Mouse (Mus musculus): ENCODE data around the gene Slc1a5. TPM values are rescaled to one million over a fixed set of nuclear protein-coding genes. Genes with fewer than 3 reads are reported as not detected.

The Slc1a5 gene
- polyA plus RNA-seq, 1 experiment from 2014 or later: 44.3 TPM

- Histone ChIP-seq H3K36me3 (replicated peaks) (no peaks in the 10 kb centered on the region), H3K27ac (peak overlapping the region; percentile 3; the same call in 1 of the 2 replicates), H3K9me3 (no peaks in the 10 kb centered on the region), H3K4me1 (peaks cover 25% of the 10 kb centered on the region), H3K27me3 (ENCODE audit: poor library complexity, severe bottlenecking) (no peaks in the 10 kb centered on the region), H3K4me3 (no peak overlapping the region)
- no peak for DNase-seq (ENCODE audit: extremely low spot score, low spot score)
- WGBS: 55% methylated on average over 10 of the region's 10 CpGs
These were observed 20.1 kb upstream of the Slc1a5 start for GRCm38 (mm10) chr7:16761005-16761481.

GRCm38 (mm10) chr7:16761630-16762029, 19.5 kb upstream of the Slc1a5 start:
- no peaks in the 10 kb centered on the region for H3K27me3 ChIP-seq (ENCODE audit: poor library complexity, severe bottlenecking)
- no peak for DNase-seq (ENCODE audit: extremely low spot score, low spot score)
- WGBS: 51% methylated on average over 5 of the region's 5 CpGs

DNA sequence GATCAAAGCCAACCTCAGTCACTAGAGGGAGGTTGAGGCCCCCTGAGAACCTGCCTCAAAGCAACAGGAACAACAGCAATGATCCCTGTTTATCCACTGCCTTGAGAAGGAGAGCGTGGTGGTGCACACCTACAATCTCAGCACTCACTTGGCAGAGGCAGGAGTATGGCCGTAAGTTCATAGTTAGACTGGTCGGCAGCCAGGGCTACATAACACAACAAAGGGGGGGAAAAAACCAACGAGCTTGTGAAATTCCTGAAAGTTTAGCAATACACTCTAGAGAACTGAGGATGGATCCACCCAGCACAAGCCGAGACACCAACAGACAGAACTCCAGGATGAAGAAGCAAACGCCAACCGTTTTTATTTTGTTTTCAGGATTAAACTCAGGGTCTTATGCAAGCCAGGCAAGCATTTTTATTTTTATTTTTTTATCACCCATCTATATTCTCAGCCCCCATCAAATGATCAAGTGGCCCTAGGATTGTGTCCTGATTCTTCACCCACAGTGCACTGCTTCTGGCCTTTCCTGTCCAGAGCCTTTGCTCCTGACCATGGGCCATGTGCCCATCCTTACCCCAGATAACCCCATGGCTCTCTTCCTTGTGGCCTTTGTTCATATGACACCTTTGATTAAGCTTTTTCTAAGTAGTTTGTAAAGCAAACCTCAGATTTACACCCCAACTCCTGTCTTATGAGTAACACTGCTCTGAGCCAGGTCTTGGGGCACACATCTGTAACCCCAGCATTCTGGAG, 17.5 kb upstream of the Slc1a5 start:
- WGBS: 92% methylated on average over 7 of the region's 7 CpGs
- Histone ChIP-seq H3K9me3 (no peaks in the 10 kb centered on the region), H3K4me3 (no peak overlapping the region), H3K36me3 (replicated peaks) (no peaks in the 10 kb centered on the region), H3K4me1 (peaks cover 35% of the 10 kb centered on the region), H3K27ac (no peak overlapping the region), H3K27me3 (ENCODE audit: poor library complexity, severe bottlenecking) (no peaks in the 10 kb centered on the region)
- no peak for DNase-seq (ENCODE audit: extremely low spot score, low spot score)

More at GRCm38 (mm10) chr7:16761630-16762029, 19.5 kb upstream of the Slc1a5 start:
- Histone ChIP-seq H3K4me1 (peaks cover 31% of the 10 kb centered on the region), H3K27ac (no peak overlapping the region), H3K36me3 (replicated peaks) (no peaks in the 10 kb centered on the region), H3K9me3 (no peaks in the 10 kb centered on the region), H3K4me3 (no peak overlapping the region)

- DNase-seq (ENCODE audit: extremely low spot score, low spot score): no peak
- no peaks in the 10 kb centered on the region for H3K27me3 ChIP-seq (ENCODE audit: poor library complexity, severe bottlenecking)
- WGBS: 28% methylated on average over 2 of the region's 2 CpGs
- H3K4me3 ChIP-seq: no peak overlapping the region
- peak overlapping the region; percentile 48 for H3K27ac ChIP-seq
- H3K4me1 ChIP-seq: peaks cover 17% of the 10 kb centered on the region
- peaks cover 13% of the 10 kb centered on the region for H3K9me3 ChIP-seq
- no peaks in the 10 kb centered on the region for H3K36me3 ChIP-seq (replicated peaks)
These were observed 14.7 kb upstream of the Slc1a5 start for GRCm38 (mm10) chr7:16766443-16766842.

DNA sequence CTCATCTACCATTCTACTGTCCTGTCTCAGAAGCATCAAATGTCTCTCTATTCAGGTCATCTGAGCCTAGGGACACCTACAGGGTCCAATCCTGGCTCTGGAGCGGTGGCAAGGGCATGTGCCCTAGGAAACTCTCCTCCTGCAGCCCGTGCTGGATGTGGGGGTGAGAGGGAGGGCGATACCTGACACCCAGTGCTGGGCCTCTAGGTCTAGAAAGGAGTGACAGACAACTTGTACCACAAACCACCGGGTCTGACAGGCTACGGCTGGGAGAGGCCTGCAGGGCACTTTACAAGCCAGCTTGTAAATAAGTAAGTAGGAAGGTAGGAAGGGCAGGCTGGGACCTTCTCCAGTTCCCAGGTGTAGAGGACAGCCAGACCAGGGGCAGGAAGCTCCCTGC, 5.3 kb upstream of the Slc1a5 start:
- Histone ChIP-seq H3K27ac (no peak overlapping the region), H3K27me3 (ENCODE audit: poor library complexity, severe bottlenecking) (no peaks in the 10 kb centered on the region), H3K9me3 (peaks cover 25% of the 10 kb centered on the region), H3K4me3 (no peak overlapping the region), H3K4me1 (peaks cover 4% of the 10 kb centered on the region), H3K36me3 (replicated peaks) (no peaks in the 10 kb centered on the region)
- 60% methylated on average over 5 of the region's 5 CpGs for WGBS
- DNase-seq (ENCODE audit: extremely low spot score, low spot score): no peak

DNA sequence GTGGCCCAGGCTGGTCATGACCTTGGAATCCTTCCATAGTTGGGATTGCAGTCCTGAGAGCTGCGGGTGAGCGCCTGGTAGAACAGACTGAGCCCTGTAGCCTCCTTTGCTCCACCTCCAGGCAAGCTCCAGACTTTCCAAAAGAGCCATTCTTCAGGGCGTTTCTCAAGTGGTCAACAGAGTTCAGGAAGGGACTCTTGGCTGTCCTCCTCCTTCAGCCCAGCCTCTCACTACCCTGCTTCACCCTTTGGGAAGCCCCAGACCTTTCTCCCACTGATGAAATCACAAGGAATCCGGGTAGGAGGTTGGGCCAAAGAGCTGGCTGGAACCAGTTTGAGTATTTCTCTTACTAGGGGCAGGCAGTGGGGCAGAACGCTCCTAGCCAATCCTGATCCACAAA, 1.1 kb upstream of the Slc1a5 start:
- Histone ChIP-seq H3K4me3 (no peak overlapping the region), H3K36me3 (replicated peaks) (peaks cover 7% of the 10 kb centered on the region), H3K4me1 (peaks cover 41% of the 10 kb centered on the region), H3K27ac (peak overlapping the region; percentile 91; the same call in 1 of the 2 replicates), H3K9me3 (peaks cover 6% of the 10 kb centered on the region), H3K27me3 (ENCODE audit: poor library complexity, severe bottlenecking) (no peaks in the 10 kb centered on the region)
- no peak for DNase-seq (ENCODE audit: extremely low spot score, low spot score)
- 79% methylated on average over 5 of the region's 5 CpGs for WGBS

GRCm38 (mm10) chr7:16781555-16781815, 345 bp downstream of the Slc1a5 start:
- Histone ChIP-seq H3K4me3 (peak overlapping the region; percentile 82), H3K4me1 (peaks cover 47% of the 10 kb centered on the region), H3K27ac (peak overlapping the region; percentile 91), H3K27me3 (ENCODE audit: poor library complexity, severe bottlenecking) (no peaks in the 10 kb centered on the region), H3K9me3 (peaks cover 6% of the 10 kb centered on the region), H3K36me3 (replicated peaks) (peaks cover 21% of the 10 kb centered on the region)
- DNase-seq (ENCODE audit: extremely low spot score, low spot score): no peak
- 0% methylated on average over 10 of the region's 10 CpGs for whole genome bisulfite sequencing

GRCm38 (mm10) chr7:16781816-16782554, 845 bp downstream of the Slc1a5 start:
- DNase-seq (ENCODE audit: extremely low spot score, low spot score): peak; percentile 58
- Histone ChIP-seq H3K9me3 (peaks cover 6% of the 10 kb centered on the region), H3K4me1 (peaks cover 47% of the 10 kb centered on the region), H3K27me3 (ENCODE audit: poor library complexity, severe bottlenecking) (no peaks in the 10 kb centered on the region), H3K4me3 (peak overlapping the region; percentile 82), H3K27ac (peak overlapping the region; percentile 91), H3K36me3 (replicated peaks) (peaks cover 26% of the 10 kb centered on the region)
- under 1% methylated on average over 60 of the region's 60 CpGs for WGBS

DNA sequence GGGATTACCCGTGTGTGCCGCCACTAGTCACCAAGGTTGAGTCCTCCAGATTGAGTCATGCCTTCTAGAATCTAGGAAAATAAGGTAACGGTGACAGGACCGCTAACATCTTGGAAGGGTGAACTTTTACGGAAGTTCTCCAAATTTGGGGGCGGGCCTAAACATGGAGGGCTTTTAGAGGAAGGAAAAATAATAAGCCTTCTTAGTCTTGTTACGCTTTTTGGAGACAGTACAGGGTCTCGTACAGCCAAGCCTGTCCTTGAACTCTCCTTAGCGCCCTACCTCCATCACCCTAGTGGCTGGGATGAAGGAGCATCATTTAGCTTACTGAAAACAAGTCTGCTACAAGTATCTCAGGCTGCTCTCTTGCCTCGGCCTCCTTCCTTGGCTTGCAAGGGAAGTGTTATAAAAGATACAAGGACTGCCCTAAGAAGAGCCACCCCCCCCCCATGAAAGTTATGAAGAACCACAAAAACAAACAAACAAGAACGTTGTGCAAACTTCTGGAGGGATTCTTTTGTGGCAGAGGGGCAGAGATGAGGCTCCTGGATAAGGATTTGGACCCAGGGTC, 1.5 kb downstream of the Slc1a5 start:
- peak overlapping the region; percentile 91 for H3K27ac ChIP-seq
- no peaks in the 10 kb centered on the region for H3K9me3 ChIP-seq
- no peak for DNase-seq (ENCODE audit: extremely low spot score, low spot score)
- WGBS: 2% methylated on average over 11 of the region's 11 CpGs
- peaks cover 31% of the 10 kb centered on the region for H3K36me3 ChIP-seq (replicated peaks)
- H3K4me3 ChIP-seq: peak overlapping the region; percentile 82
- H3K4me1 ChIP-seq: peaks cover 47% of the 10 kb centered on the region
- H3K27me3 ChIP-seq (ENCODE audit: poor library complexity, severe bottlenecking): no peaks in the 10 kb centered on the region

- Histone ChIP-seq H3K27me3 (ENCODE audit: poor library complexity, severe bottlenecking) (no peaks in the 10 kb centered on the region), H3K9me3 (no peaks in the 10 kb centered on the region), H3K4me3 (peak overlapping the region; percentile 82), H3K4me1 (peaks cover 47% of the 10 kb centered on the region), H3K36me3 (replicated peaks) (peaks cover 37% of the 10 kb centered on the region), H3K27ac (peak overlapping the region; percentile 91)
- no peak for DNase-seq (ENCODE audit: extremely low spot score, low spot score)
- WGBS: 10% methylated on average over 10 of the region's 10 CpGs
These were observed 2.1 kb downstream of the Slc1a5 start for GRCm38 (mm10) chr7:16783224-16783688.

DNA sequence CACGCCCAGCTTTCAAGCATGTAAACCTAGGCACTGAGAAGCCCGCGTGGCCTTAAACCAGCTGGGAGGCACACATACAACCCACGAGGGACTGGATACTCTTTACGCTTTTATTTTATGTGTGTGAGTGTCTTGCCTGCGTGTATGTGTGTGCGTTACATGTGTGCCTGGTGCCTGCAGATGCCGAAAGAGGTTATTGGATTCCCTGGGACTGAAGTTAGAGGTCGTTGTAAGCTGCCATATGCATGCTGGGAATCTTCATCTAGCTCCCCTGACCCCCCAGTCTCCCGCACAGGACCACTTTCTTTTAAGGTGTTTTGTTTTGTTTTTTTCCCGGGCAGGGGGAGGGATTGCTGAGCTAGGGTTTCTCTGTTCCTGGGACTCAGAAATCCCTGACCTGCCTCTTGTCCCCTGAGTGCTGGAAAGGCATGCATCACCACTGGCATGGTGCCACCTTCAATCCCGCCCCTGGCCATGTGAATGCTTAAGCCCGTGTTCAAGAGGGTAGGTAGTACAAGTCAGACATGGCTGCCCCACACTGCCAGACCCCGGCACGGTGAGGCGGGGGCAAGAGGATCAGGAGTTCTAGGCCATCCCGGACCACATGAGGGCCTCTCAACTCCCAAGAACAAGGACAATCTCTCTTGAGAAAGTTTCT, 2.7 kb downstream of the Slc1a5 start:
- peak overlapping the region; percentile 82 for H3K4me3 ChIP-seq
- peak overlapping the region; percentile 91 for H3K27ac ChIP-seq
- H3K4me1 ChIP-seq: peaks cover 47% of the 10 kb centered on the region
- no peaks in the 10 kb centered on the region for H3K9me3 ChIP-seq
- H3K36me3 ChIP-seq (replicated peaks): peaks cover 43% of the 10 kb centered on the region
- DNase-seq (ENCODE audit: extremely low spot score, low spot score): no peak
- WGBS: 54% methylated on average over 17 of the region's 17 CpGs
- no peaks in the 10 kb centered on the region for H3K27me3 ChIP-seq (ENCODE audit: poor library complexity, severe bottlenecking)

DNA sequence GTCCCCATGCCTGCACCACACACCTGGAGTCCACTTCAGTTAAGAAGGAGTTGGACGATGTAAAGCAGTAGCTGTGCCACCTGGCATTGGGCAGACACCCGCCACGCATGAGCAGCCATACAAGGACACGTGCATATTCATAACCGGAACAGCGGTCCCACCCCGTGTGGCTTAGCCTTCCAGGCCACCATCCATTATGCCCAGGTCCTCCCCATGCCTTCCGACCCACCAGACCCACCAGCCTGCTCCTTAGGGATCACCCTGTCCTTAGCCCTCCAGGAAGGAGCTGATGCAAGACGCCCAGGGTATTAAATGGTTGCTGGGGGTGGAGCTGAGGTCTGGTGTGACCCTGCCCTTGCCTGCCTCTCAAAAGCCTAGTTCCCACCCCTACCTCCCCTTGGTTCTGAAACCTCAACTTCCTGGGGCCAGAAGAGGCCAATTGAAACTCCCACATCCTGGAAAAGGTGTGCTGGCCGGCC, 3.4 kb downstream of the Slc1a5 start:
- no peaks in the 10 kb centered on the region for H3K27me3 ChIP-seq (ENCODE audit: poor library complexity, severe bottlenecking)
- peak overlapping the region; percentile 82 for H3K4me3 ChIP-seq
- H3K36me3 ChIP-seq (replicated peaks): peaks cover 50% of the 10 kb centered on the region
- peak overlapping the region; percentile 91; the same call in 1 of the 2 replicates for H3K27ac ChIP-seq
- WGBS: 78% methylated on average over 10 of the region's 10 CpGs
- peaks cover 47% of the 10 kb centered on the region for H3K4me1 ChIP-seq
- no peaks in the 10 kb centered on the region for H3K9me3 ChIP-seq
- DNase-seq (ENCODE audit: extremely low spot score, low spot score): no peak

Measured in forebrain, embryonic 10.5 days (tissue).